Mouse (Mus musculus) megakaryocyte-erythroid progenitor cell, adult 5-6 weeks (primary cell): Measurements from ENCODE around the gene Rab11fip3. TPM values are rescaled to one million over a fixed set of nuclear protein-coding genes. Genes with fewer than 3 reads are reported as not detected.

ENCODE experiments used
- ATAC-seq: replicated peaks from 2 replicates; pipeline ENCODE4 v1.8.0; 2016; ENCODE audit warnings: mild to moderate bottlenecking, inconsistent platforms; ENCODE audit not compliant: severe bottlenecking, poor library complexity, low FRiP score, low TSS enrichment
- total RNA-seq, 2 experiments: library from RNA; stranded (forward) in 1 of 2; stranded (reverse) in 1 of 2; fragments of 200-1000, 215-1000 nt in 1 of 2; fragments of >200 nt in 1 of 2; fragmentation: Nextera tagmentation in 1 of 2; gene quantifications; 2 replicates each; pipeline ENCODE4 v1.2.3; 2014 to 2017

Gene Rab11fip3
- total RNA-seq, 2 experiments from 2014 or later = 0.33 to 0.48 TPM

DNA sequence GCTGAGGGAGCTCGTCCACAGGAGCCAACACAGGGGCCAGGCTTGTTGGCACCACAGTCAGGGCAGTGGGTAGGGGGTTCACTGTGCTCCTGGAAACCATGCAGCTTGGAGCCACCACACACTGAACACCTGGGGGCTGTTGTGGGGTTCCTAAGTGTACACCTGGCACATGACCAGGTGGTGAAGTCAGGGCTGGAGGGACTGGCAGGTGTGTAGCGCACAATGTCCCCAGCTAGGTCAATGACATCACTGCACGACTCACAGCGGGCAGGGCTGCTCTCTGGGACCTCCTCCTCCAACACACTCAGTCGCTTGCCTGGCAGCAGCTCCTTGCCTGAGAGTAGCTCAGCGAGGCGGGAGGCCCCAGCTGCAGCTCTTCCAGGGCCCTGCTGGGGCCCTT is 105.1 kb downstream of the Rab11fip3 start:
- no peak for ATAC-seq

DNA sequence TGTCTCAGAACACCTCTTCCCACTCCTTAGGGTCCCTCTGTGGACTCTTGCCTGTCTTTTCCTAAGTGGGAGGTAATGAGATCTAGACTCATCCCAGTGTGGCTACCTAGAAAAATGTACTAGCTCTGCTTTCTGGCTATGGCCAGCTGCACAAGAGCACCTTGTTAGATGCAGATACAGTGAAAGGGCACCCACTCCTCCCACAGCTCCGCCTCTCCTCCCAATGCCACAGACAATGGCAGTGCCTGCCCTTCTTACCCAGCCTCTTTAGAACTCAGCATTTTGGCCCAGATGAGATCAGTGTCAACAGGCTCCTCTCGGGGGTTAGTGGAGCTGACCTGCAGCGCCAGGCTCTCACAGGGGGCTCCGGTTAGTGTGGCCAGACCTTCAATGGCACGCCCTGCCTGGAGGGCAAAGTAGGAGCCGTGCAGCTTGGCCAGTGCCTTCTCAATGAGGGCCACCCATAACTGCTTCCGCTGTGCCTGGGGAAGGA is 106.9 kb downstream of the Rab11fip3 start:
- no peak for ATAC-seq

DNA sequence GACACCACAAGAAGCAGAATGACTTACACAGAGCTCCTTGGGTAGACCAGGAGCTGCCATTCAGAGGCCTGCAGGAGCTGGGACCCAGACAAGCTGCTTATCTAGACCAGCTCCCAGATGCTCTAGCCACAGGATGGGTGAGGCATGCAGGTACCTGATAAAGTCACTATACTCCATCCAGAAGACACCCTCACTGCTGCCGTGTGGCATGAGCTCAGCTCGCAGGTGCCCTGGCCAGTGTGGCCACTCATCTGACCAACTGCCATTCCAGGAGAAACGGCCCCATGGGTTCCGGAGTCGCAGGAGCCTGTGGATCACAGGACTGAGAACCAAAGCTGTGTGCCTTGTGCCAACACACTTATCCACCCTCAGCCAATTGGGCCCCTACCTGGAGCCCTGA is 107.8 kb downstream of the Rab11fip3 start:
- ATAC-seq = peak; percentile 86

GRCm38 (mm10) chr17:25959630-25960467 is 109.5 kb downstream of the Rab11fip3 start:
- ATAC-seq = no peak

DNA sequence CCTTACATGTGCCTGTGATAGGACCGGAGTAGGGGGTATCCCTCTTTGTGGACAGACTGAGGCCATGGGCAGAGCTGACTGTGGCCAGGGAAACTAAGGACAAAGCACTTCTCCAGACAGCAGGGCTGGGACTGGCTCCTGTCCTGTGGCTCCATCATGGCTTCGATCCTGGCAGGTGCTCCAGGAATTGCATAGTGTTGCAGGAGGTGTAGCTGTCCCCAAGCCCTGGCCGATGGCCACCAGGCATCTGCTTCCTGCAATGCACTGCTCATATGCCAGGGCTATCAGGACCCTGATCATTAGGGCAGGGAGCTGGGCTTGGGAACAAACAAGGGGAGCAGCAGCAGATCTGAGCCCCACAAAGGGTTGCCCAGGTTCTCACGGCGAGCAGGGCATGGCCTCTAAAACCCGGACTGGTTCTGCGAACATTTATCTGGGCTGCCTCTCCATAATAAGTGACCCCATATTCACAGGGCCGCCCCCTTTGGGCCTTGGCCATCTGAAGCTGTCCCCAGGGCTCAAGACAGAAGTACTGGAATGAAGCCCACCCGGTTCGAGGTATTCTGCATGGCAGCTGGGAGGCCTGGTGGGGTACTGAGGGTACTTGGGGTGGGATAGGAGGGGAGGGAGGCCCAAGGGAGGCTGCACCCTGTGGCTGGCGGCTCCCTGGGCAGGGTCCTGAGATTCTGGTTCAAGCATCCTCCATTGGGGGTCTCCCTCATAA is 110.4 kb downstream of the Rab11fip3 start:
- ATAC-seq = no peak

GRCm38 (mm10) chr17:25957586-25958051 is 111.7 kb downstream of the Rab11fip3 start:
- ATAC-seq = no peak

GRCm38 (mm10) chr17:25956631-25957030 is 112.7 kb downstream of the Rab11fip3 start:
- no peak for ATAC-seq

- ATAC-seq = no peak
These were observed 113.2 kb downstream of the Rab11fip3 start for GRCm38 (mm10) chr17:25956201-25956600.

DNA sequence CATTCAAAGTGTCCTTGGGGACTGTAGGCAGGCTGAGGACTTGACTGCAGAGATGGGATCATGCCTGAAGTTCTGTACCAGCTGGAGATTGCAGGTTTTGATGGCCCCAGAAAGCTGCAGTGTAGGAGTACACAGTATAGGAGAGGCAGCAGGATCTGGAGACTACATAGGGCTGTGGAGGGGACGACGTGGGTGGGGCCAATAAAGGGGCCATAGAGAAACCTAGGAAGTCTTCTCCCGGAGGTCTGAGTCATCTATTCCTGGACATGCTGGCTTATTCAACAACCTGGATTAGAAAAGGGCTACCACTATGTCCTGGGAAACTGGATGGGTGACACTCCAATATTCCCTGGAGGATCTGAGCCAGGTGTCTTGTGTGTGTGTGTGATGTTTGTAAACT is 113.6 kb downstream of the Rab11fip3 start:
- no peak for ATAC-seq

DNA sequence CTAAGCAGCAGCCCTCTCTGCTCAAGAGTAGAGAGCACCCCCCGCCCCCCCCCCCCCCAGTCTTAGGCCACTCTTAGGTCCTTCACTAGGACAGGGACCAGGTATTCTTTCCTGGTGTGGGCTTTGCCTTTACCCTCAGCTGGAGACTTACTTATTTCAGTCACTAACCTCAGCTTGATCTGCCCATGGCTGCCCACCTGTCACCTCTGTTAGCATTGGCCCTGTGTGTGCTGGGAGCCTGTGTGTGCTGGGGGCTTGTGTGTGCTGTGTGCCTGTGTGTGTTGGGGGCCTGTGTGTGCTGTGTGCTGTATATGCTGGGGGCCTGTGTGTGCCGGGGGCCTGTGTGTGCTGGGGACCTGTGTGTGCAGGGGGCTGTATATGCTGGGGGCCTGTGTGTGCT is 114.7 kb downstream of the Rab11fip3 start:
- no peak for ATAC-seq

- no peak for ATAC-seq
These were observed 116.2 kb downstream of the Rab11fip3 start for GRCm38 (mm10) chr17:25953161-25953560.

DNA sequence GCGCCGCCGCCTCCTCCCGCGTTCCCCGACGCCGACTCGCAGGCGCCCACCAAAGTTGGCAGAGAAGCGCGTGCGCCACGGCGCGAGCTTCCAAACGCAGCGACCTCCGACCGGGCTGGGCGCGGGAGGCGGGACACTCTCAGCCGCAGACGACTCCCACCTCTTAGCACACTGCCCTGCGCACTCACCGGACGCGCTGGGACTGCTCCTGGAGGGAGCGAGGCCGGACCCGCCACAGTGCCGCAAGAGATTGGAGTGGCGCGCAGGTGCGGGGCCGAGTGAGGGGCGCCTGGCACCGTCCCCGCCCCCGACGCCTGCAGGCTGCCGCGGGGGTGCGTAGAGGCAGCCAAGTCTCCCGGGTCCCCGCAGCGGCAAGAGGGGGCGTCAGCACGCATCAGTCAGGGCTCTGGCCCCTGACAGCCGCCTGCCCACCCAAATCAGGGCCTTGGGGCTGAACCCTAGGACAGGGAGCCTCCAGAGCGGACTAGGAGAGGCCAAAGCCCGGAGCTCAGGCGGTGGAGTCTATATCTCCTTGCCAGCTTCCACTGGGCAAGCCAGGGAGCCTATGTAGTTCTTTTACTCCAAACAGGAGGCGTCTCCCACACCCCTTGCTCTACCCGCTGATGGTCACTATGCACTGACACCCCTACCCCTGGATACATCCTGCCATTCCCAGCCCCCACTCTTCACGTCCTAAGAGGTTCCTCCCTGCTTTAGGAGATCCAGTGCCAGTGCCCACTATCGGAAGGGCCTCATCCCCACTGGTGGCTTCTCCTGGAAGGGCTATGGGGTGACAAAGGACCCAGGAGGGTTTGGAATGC is 117.3 kb downstream of the Rab11fip3 start, which contains the start of gene A930017K11Rik:
Gene A930017K11Rik, minus strand, starts transcription at position 763 of the 821 bp plus-strand sequence.
- no peak for ATAC-seq

- ATAC-seq = no peak
These were observed 118.0 kb downstream of the Rab11fip3 start for GRCm38 (mm10) chr17:25951225-25951802.

- no peak for ATAC-seq
These were observed 118.6 kb downstream of the Rab11fip3 start for GRCm38 (mm10) chr17:25950706-25951105.

GRCm38 (mm10) chr17:25949981-25950380 is 119.4 kb downstream of the Rab11fip3 start:
- ATAC-seq = no peak

DNA sequence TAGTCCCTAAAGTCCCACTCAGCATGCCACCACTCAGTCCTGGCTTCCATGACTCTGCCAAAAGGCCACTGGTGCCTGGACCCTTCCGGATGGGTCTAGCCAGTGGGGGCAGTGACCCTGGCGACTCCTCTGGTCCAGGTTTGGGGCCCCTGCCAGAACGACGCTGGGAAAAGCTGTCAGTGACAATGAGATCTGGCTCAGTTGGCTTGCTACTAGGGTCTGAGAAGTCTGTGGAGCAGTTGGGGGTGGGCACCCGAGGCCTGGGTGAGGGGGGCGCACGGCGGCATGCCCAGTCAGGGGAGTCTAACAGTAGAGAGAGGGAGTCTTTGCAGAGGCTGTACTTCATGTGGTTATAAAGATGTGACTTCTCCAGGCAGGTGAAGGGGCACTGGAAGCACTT is 121.3 kb downstream of the Rab11fip3 start:
- no peak for ATAC-seq

DNA sequence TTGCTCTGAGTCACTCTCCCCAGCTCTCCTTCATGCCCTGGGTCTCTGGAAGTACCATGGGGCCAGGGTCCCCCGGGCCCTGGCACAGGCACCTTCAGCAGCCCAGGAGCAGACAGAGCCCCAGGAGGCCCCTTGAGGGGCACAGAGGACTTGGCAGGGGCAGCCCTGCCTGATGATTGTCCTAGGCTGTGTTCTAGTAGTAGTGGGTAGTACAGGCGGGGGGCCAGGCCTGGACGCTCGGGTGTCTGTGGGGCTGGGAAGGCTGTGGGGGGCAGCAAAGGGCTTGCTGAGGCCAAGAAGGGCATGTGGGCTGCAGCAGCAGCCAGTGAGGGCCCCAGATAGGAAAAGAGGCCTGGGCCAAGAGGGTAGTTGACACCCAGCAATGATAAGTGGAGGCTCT is 121.8 kb downstream of the Rab11fip3 start:
- ATAC-seq = no peak

DNA sequence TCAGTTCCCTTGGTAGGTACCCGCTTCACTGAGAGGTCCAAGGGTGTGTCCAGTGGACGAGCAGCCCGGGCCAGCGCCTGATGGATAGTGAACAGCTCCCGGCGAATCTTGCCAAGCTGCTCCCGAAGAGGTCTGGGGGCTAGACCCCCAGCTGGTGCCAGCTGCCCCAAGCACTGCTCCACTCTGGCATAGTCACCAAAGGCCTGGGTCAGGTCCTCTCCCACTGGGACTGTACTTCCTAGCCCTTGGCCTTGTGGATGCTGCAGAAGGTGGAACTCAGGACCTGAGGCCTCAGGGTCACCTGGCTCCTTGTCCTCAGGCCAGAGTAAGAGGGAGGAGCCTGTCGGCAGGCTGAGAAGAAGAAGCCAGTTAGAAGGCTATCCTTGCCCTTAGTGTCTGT is 122.5 kb downstream of the Rab11fip3 start:
- no peak for ATAC-seq

DNA sequence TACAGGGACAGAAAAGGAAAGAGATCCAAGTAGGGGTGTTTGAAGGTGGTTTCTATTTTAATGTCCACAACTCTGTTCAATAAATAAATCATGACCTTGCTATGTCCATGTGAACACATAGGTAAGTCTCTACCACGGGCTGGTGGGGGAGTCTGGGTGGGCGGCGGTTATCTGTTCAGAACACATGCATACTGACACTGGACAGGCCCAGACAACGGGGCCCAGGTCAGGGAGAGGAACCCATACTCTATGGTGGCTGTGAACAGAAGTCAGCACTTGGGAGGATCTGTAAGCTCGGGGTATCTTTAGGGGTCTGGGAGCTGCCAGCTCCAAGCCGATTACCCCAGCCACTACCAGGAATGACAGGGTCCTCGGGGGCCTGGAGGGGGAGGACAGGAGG is 123.0 kb downstream of the Rab11fip3 start:
- no peak for ATAC-seq
